Mouse (Mus musculus) neural tube, embryonic 12.5 days (tissue): ENCODE measurements at regions not wholly inside any gene's neighbourhood (a gene's known extent, or its start where the extent isn't known, plus 50 kb on each side); places are given as distances from the start of the nearest gene placed in this dataset.

Source experiments
- ATAC-seq: fragments of 200-750 bp; cut with Nextera tagmentation; 2 replicates; pipeline ENCODE4 v1.8.0; 2017; ENCODE audit warnings: low read depth, mild to moderate bottlenecking, moderate TSS enrichment, moderate library complexity; ENCODE audit not compliant: low FRiP score
- H3K27ac ChIP-seq: fragments of 300-500 bp; sonication (generic); 2 replicates; pipeline ENCODE4 v1.5.1; 2016
- H3K27me3 ChIP-seq: fragments of 300-500 bp; sonication (generic); replicated peaks from 2 replicates; pipeline ENCODE4 v1.6.1; 2016; ENCODE audit warnings: mild to moderate bottlenecking
- H3K36me3 ChIP-seq: fragments of 300-500 bp; sonication (generic); 2 replicates; pipeline ENCODE4 v1.6.1; 2016; ENCODE audit warnings: mild to moderate bottlenecking
- H3K4me1 ChIP-seq: fragments of 300-500 bp; sonication (generic); 2 replicates; pipeline ENCODE4 v1.6.1; 2016
- H3K4me2 ChIP-seq: fragments of 300-500 bp; sonication (generic); replicated peaks from 2 replicates; pipeline ENCODE4 v1.6.1; 2016; ENCODE audit warnings: mild to moderate bottlenecking
- H3K4me3 ChIP-seq: fragments of 300-500 bp; sonication (generic); 2 replicates; pipeline ENCODE4 v1.5.1; 2016
- H3K9ac ChIP-seq: fragments of 300-500 bp; sonication (generic); 2 replicates; pipeline ENCODE4 v1.6.1; 2016; ENCODE audit warnings: mild to moderate bottlenecking
- H3K9me3 ChIP-seq: fragments of 300-500 bp; sonication (generic); 2 replicates; pipeline ENCODE4 v1.6.1; 2016; ENCODE audit warnings: mild to moderate bottlenecking
- WGBS: fragments of 180-500 bp; shearing (Covaris S2); methylation state at CpG from one replicate; pipeline ENCODE4 v1.1.7; 2016; 5-methylcytosine and 5-hydroxymethylcytosine counted together

GRCm38 (mm10) chr15:31753578-31754281 is 152.1 kb downstream of the Fam173b start:
- Histone ChIP-seq H3K27me3 (no peaks in the 10 kb centered on the region), H3K27ac (no peak overlapping the region), H3K4me1 (no peaks in the 10 kb centered on the region), H3K4me3 (no peak overlapping the region), H3K9ac (no peak overlapping the region), H3K4me2 (no peak overlapping the region), H3K36me3 (no peaks in the 10 kb centered on the region), H3K9me3 (no peaks in the 10 kb centered on the region)
- ATAC-seq = no peak
- 27% methylated on average over 14 of the region's 14 CpGs for WGBS

- no peak for ATAC-seq
- Histone ChIP-seq H3K27ac (no peak overlapping the region), H3K9ac (no peak overlapping the region), H3K4me1 (no peaks in the 10 kb centered on the region), H3K36me3 (no peaks in the 10 kb centered on the region), H3K27me3 (no peaks in the 10 kb centered on the region), H3K9me3 (no peaks in the 10 kb centered on the region), H3K4me3 (no peak overlapping the region), H3K4me2 (no peak overlapping the region)
- 82% methylated on average over 12 of the region's 12 CpGs for WGBS
These were observed 167.6 kb downstream of the Fam173b start for GRCm38 (mm10) chr15:31768959-31769844.

DNA sequence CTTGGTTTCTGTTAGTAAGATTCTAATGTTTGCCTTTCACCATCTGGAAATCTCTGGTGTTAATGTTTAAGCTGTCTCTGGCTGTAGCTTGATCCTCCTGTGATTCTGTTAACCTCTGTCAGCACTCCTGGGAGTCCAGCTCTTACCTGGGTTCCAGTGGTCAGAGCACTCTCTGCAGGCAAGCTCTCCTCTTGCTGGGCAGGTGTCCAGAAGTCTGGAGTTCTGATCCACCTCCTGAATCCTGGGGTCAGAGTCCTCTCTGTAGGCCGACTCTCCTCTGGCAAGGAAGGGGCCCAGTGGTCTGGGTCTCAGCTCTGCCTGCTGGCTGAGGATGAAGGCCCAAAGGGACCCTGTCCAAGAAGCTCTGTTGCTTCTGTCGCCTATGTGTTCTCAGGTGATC is 181.4 kb downstream of the Fam173b start:
- WGBS = 89% methylated on average over 2 of the region's 2 CpGs
- no peak for ATAC-seq
- Histone ChIP-seq H3K4me3 (no peak overlapping the region), H3K36me3 (no peaks in the 10 kb centered on the region), H3K9ac (no peak overlapping the region), H3K4me1 (no peaks in the 10 kb centered on the region), H3K27me3 (no peaks in the 10 kb centered on the region), H3K9me3 (0 out of 2 replicates have a peak, but pooled peaks cover 4% of the 10 kb centered on the region), H3K27ac (no peak overlapping the region), H3K4me2 (no peak overlapping the region)

GRCm38 (mm10) chr15:31785022-31785421 is 183.4 kb downstream of the Fam173b start:
- H3K36me3 ChIP-seq = no peaks in the 10 kb centered on the region
- H3K4me3 ChIP-seq = no peak overlapping the region
- H3K9me3 ChIP-seq = peaks cover 4% of the 10 kb centered on the region; the same call in 1 of the 2 replicates
- WGBS = 73% methylated on average over 3 of the region's 3 CpGs
- no peaks in the 10 kb centered on the region for H3K27me3 ChIP-seq
- H3K27ac ChIP-seq = no peak overlapping the region
- no peaks in the 10 kb centered on the region for H3K4me1 ChIP-seq
- no peak overlapping the region for H3K4me2 ChIP-seq
- no peak for ATAC-seq
- H3K9ac ChIP-seq = no peak overlapping the region

DNA sequence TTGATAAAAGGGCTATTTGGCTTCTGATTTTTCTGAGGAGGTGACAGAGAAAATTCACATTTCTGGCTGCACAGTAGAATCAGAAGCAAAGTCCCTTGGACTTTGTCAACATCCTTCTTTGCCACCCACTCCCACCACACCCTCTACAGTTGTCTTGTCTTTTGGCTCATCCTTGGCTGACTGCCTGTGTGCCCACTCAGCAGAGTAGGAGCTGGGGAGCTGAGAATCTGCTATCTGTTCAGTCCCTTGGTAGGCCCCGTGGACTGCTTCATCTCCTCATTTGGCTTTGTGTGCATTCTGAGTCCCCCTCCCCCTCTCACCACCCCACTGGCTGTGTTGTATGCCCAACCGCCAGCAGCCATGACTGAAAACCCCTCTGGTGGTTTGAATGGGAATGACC is 197.2 kb downstream of the Fam173b start:
- no peak overlapping the region for H3K4me2 ChIP-seq
- 85% methylated on average over 2 of the region's 2 CpGs for WGBS
- no peak for ATAC-seq
- H3K4me3 ChIP-seq = no peak overlapping the region
- no peaks in the 10 kb centered on the region for H3K36me3 ChIP-seq
- H3K9me3 ChIP-seq = no peaks in the 10 kb centered on the region
- no peak overlapping the region for H3K27ac ChIP-seq
- no peak overlapping the region for H3K9ac ChIP-seq
- no peaks in the 10 kb centered on the region for H3K27me3 ChIP-seq
- H3K4me1 ChIP-seq = no peaks in the 10 kb centered on the region

DNA sequence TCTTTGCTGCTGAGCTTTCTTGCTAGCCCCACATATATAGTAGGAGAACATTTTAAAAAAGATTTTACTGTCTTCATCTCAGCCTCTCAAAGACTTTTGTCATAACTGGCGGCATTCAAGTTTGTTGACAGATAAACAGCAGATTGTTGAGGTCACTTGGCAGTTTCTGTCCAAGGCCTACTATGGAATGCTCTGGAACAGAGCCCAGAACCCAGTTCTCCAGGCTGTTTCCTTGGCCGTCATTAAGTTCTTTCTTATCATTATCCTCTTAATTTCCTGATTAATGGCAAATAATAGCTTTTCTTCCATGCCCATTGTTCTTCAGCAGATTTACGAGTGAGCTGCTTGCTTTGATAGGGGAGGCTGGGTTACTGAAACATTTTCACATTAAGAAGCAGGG is 203.9 kb downstream of the Fam173b start:
- H3K27me3 ChIP-seq = no peaks in the 10 kb centered on the region
- no peak for ATAC-seq
- H3K36me3 ChIP-seq = no peaks in the 10 kb centered on the region

DNA sequence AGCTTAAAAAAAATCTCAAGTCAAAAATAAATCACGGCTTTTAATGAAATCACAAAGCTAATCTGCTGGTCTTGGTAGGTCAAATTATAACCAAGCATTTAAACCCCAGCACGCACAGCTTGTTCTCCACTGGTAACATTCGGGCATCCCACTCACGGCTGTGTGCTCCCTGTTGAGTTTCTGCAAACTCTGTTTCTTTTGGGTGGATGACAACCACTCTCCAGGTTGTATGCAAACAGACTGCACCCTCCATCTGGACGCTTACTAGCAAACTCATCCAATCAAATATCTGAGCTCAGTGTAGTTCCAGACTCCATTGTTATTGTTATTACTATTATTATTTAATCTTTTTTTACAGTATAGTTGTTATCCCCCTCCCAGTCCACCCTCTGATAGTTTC is 213.9 kb downstream of the Fam173b start:
- WGBS = 85% methylated on average over 5 of the region's 5 CpGs
- Histone ChIP-seq H3K4me1 (no peaks in the 10 kb centered on the region), H3K27me3 (no peaks in the 10 kb centered on the region), H3K9me3 (no peaks in the 10 kb centered on the region), H3K36me3 (no peaks in the 10 kb centered on the region), H3K9ac (no peak overlapping the region), H3K4me2 (no peak overlapping the region), H3K27ac (no peak overlapping the region), H3K4me3 (no peak overlapping the region)
- no peak for ATAC-seq

More for the DNA sequence above, 203.9 kb downstream of the Fam173b start:
- WGBS = 77% methylated on average over 3 of the region's 3 CpGs
- H3K4me3 ChIP-seq = no peak overlapping the region
- H3K4me2 ChIP-seq = no peak overlapping the region
- no peaks in the 10 kb centered on the region for H3K9me3 ChIP-seq
- no peaks in the 10 kb centered on the region for H3K4me1 ChIP-seq
- H3K27ac ChIP-seq = no peak overlapping the region
- no peak overlapping the region for H3K9ac ChIP-seq

DNA sequence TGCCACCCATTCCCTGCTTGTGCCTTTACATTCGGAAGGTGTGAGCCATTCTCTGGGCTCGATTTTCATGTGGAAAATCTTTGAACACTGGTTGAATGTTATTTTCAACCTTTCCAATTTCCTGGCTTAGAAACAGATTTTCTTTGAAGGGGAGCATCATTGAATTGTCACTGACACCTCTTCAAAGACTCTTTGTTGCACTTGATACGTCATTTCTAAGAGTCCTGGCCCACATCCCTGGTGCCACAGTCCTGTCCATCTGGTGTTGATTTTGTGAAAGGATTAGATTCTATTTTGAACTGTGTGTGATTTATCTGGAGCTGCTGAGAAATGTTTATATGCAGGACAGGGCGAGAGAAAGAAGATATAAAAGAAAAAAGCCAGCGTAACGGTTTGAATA is 217.6 kb downstream of the Fam173b start:
- Histone ChIP-seq H3K9me3 (no peaks in the 10 kb centered on the region), H3K27ac (no peak overlapping the region), H3K4me2 (no peak overlapping the region), H3K4me1 (no peaks in the 10 kb centered on the region), H3K4me3 (no peak overlapping the region), H3K36me3 (no peaks in the 10 kb centered on the region), H3K27me3 (no peaks in the 10 kb centered on the region), H3K9ac (no peak overlapping the region)
- WGBS = 76% methylated on average over 6 of the region's 6 CpGs
- ATAC-seq = no peak

- no peak overlapping the region for H3K4me3 ChIP-seq
- no peak overlapping the region for H3K4me2 ChIP-seq
- no peak overlapping the region for H3K9ac ChIP-seq
- no peaks in the 10 kb centered on the region for H3K4me1 ChIP-seq
- ATAC-seq = no peak
- H3K27me3 ChIP-seq = no peaks in the 10 kb centered on the region
- H3K36me3 ChIP-seq = no peaks in the 10 kb centered on the region
- H3K27ac ChIP-seq = no peak overlapping the region
- H3K9me3 ChIP-seq = 0 out of 2 replicates have a peak, but pooled peaks cover 7% of the 10 kb centered on the region
- WGBS = 89% methylated on average over 6 of the region's 6 CpGs
These were observed 225.6 kb downstream of the Fam173b start for GRCm38 (mm10) chr15:31827219-31827618.

DNA sequence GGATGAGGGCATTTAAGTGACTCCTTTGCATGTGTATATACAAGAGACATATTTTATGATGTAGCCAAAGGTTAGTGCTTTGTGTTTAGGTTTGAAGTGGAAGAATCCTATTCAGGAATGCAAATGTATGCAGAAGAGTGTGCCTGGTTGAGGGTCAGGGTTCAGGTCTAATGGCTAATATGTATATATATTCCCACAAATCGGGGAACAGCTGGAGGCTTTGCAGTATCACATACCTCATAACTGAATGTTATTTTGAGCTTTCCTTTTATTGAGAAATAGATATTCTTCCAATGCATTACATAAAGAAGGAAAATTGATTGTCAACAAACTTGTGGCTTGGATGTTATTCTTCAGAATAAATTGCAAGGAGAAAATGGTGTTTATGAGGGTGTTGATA is 239.9 kb downstream of the Fam173b start:
- no peaks in the 10 kb centered on the region for H3K27me3 ChIP-seq
- 83% methylated on average over 1 of the region's 1 CpGs for WGBS

DNA sequence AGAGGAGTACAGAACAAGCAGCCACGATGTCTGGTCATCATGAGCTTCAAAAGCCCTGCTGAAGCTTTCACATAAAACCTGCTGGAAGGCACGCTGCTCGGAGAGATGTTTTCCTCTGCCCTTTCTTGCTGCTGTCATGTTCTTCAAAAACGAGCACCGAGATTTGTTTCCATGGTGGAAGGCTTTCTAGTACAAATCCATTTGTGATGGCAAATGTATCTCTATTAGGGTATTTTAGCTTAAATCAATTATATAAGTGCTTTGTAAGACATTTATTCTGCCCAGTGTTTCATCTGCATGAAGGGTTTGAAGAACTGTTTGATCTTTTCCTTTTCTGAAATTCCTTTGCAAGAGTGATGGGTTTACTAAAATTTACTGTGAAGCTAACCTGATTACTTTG is 253.1 kb downstream of the Fam173b start:
- no peak for ATAC-seq
- WGBS = 88% methylated on average over 5 of the region's 5 CpGs
- no peaks in the 10 kb centered on the region for H3K4me1 ChIP-seq
- no peak overlapping the region for H3K4me2 ChIP-seq
- H3K27me3 ChIP-seq = no peaks in the 10 kb centered on the region
- no peak overlapping the region for H3K27ac ChIP-seq
- no peak overlapping the region for H3K9ac ChIP-seq
- H3K4me3 ChIP-seq = no peak overlapping the region
- H3K36me3 ChIP-seq = no peaks in the 10 kb centered on the region
- no peaks in the 10 kb centered on the region for H3K9me3 ChIP-seq

More for the DNA sequence above, 239.9 kb downstream of the Fam173b start:
- Histone ChIP-seq H3K4me3 (no peak overlapping the region), H3K27ac (no peak overlapping the region), H3K36me3 (no peaks in the 10 kb centered on the region), H3K9ac (no peak overlapping the region), H3K4me2 (no peak overlapping the region), H3K9me3 (no peaks in the 10 kb centered on the region), H3K4me1 (no peaks in the 10 kb centered on the region)
- ATAC-seq = no peak

- Histone ChIP-seq H3K4me3 (no peak overlapping the region), H3K4me1 (no peaks in the 10 kb centered on the region), H3K4me2 (no peak overlapping the region), H3K36me3 (no peaks in the 10 kb centered on the region), H3K27me3 (no peaks in the 10 kb centered on the region), H3K9me3 (no peaks in the 10 kb centered on the region), H3K9ac (no peak overlapping the region), H3K27ac (no peak overlapping the region)
- no peak for ATAC-seq
- WGBS = 90% methylated on average over 3 of the region's 3 CpGs
These were observed 253.5 kb downstream of the Fam173b start for GRCm38 (mm10) chr15:31855188-31855587.
